Mouse (Mus musculus) fibroblast of lung, adult 2 months (primary cell): ENCODE measurements at regions not wholly inside any gene's neighbourhood (a gene's known extent, or its start where the extent isn't known, plus 50 kb on each side); places are given as distances from the start of the nearest gene placed in this dataset.

Experiments used
- DNase-seq: peaks from one replicate; pipeline ENCODE4 v3.0.0-alpha.2; 2011; ENCODE audit warnings: low read depth

GRCm38 (mm10) chr5:50125676-50126075 is 66.9 kb upstream of the Adgra3 start:
- no peak for DNase-seq

DNA sequence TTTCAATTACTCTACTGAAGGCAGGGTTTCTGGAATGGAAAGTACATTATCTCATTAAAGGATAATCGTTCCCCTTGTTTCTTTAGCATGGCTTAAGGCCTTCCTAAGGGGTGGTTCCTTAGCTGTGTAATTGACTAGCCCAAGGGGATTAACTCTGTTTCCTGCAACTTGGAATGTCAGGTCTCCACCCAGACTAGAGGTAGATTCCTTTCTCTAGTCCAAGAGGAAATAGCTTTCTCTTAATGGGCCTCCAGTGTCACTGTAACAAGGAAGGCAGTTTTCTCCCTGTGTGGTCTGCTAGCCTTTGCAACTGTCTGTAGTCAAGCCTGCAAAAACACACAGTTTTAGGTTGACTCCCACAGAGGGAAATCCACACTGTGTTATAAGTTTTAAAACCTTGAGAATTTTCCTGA is 64.0 kb upstream of the Adgra3 start:
- no peak for DNase-seq

DNA sequence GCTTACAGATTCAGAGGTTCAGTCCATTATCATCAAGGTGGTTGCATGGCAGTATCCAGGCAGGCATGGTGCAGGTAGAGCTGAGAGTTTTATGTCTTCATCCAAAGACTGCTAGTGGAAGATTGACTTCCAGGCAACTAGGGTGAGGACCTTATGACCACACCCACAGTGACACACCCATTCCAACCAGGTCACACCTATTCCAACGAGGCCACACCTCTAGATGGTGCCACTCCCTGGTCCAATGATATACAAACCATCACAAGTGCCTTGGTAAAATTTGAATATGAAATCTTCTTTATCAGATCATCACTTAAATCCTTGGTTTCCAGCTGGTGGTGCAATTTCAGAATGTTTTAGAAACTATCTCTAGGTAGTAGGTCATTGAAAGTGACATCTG is 61.1 kb upstream of the Adgra3 start:
- DNase-seq, result no peak
